Mouse (Mus musculus) embryo, embryonic 10 days (tissue): ENCODE measurements at regions not wholly inside any gene's neighbourhood (a gene's known extent, or its start where the extent isn't known, plus 50 kb on each side); places are given as distances from the start of the nearest gene placed in this dataset.
"Not testable (repeated sequence)": the region's sequence is repeated elsewhere in the genome, so short reads cannot be mapped to it uniquely, and the experiment has no call there.

ENCODE experiments used
- DNase-seq: peaks from one replicate; pipeline ENCODE4 v3.0.0-alpha.2; 2015; ENCODE audit warnings: low spot score

DNA sequence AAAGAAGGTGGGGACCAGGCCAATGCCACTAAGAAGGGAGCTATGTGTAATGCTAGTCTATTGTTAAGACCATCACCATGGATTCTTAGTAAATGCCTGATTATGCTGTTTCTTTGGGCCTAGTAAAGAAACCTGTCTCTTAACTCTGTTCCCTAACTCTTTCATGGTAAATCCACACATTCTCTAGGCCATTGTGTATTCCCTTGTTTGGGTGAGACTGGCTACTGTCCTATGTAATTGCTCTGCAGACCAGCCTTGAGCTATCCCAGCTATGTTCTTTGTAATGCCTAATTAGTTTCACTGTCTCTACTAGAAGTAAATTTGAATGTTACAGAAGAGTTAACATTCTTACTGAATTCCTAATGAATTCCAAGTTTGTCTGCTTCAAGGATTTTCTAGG lies 186.9 kb upstream of the Gm10750 start:
- DNase-seq = no peak

DNA sequence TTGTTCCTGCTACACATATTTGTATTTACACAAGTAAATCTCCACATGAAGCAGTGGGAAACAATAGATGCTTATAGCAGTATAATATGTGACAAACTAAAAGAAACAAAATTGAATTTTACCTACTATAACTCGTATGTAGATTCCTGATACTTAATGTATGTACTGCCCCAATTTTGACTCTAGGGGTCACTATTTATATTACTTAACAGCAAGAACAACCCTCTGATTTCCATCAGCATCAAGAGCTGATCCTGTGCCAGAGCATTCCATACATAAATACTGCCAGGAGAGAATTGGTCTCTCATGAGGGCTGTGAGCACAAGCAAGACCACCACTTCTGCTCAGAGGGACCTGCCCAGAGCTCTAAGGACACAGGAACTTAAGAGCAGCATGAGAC lies 178.7 kb upstream of the Gm10750 start:
- DNase-seq = no peak

DNA sequence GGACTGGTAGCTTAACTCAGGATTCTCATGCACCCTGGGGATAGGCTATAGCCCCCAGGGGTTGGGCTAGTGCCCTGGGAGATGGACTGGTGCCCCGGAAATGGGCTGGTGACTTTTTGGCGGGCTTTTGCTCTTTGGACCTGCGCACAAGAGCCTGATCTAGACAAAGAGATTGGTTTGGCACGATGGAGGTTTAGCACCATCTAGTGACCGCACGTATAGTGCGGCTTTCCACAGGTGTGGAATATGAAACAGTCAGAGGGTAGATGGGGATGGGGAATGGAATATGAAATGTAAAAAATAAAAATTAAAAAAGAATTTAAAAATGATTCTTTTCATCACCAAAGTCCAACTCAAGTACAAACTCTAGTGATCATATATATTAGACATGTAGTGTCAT lies 141.4 kb upstream of the Gm10750 start:
- DNase-seq = peak; percentile 42

DNA sequence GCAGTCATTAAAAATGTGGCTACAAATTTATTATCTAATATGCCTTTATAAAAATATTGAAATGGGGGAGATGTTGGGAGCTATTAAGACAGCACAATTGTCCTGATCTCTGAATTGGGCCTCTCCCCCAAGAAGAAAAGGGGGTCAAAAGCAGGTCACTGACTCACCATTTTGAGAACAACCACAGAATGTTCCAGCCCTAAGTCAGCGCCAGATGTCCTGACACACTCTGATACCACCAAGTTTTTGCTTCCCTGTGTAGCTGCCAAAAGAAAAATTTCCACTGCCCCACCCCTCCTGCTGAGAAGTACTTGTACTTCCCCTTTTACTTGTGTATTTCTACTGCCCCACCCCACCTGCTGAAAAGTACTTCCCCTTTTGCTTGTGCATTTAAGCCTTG lies 92.5 kb upstream of the Gm10750 start:
- DNase-seq = not testable (repeated sequence)

DNA sequence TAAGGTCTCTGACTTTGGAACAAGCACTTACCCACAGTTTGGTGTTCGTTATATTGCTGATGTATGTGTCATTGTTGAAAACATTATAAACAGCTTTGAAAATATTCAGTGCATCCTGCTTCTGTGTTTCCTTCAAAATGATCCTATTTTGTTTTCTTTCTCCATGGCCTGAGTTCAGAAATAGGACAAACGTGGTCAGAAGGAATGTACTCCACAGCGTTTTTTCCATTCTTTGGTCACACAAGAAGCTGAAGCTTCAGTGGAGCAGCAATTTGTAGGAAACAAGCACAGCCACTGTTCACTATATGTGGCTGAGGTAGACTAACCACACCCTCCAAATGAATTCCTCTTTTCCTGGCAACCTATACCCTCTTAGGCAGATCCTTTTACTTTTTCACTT lies 75.1 kb upstream of the Gm10750 start:
- DNase-seq = no peak
